Mouse (Mus musculus) liver, embryonic 14.5 days (tissue): ENCODE measurements around the gene Rasgef1a.

ENCODE experiments used
- CTCF ChIP-seq: IDR thresholded peaks from 2 replicates; pipeline ENCODE4 v1.5.1; 2016; ENCODE audit warnings: antibody characterized with exemption, low read depth, control low read depth
- EP300 ChIP-seq: IDR thresholded peaks from 2 replicates; pipeline ENCODE4 v1.6.1; 2016; ENCODE audit warnings: antibody characterized with exemption, low read depth

- TF ChIP-seq CTCF (no peak), EP300 (no peak)
Measured at GRCm38 (mm10) chr6:118047811-118048505, 36.7 kb downstream of the Rasgef1a start.
